Mouse (Mus musculus) midbrain, postnatal 0 days (tissue): ENCODE results near the gene Prdm10. TPM values are rescaled to one million over a fixed set of nuclear protein-coding genes. Genes with fewer than 3 reads are reported as not detected.

Experiments
- ATAC-seq: fragments of 200-750 bp; cut with Nextera tagmentation; 2 replicates; pipeline ENCODE4 v1.8.0; 2017; ENCODE audit warnings: moderate number of reproducible peaks, mild to moderate bottlenecking, moderate TSS enrichment, moderate library complexity; ENCODE audit not compliant: low FRiP score
- DNase-seq: peaks from one replicate; pipeline ENCODE4 v3.0.0-alpha.2; 2015; ENCODE audit warnings: low spot score
- H3K27ac ChIP-seq: fragments of 300-500 bp; sonication (generic); 2 replicates; pipeline ENCODE4 v1.5.1; 2014; ENCODE audit warnings: low read depth, mild to moderate bottlenecking, low read length, mixed read lengths
- H3K27me3 ChIP-seq: fragments of 300-500 bp; sonication (generic); 2 replicates; pipeline ENCODE4 v1.6.1; 2014; ENCODE audit warnings: low read length, control low read depth, mixed read lengths; ENCODE audit not compliant: insufficient read depth
- H3K36me3 ChIP-seq: fragments of 300-500 bp; sonication (generic); 2 replicates; pipeline ENCODE4 v1.6.1; 2014; ENCODE audit warnings: low read length, control low read depth, mixed read lengths; ENCODE audit not compliant: insufficient read depth
- H3K4me1 ChIP-seq: fragments of 300-500 bp; sonication (generic); 2 replicates; pipeline ENCODE4 v1.6.1; 2014; ENCODE audit warnings: mild to moderate bottlenecking, control low read depth, antibody characterized with exemption, low read length, mixed read lengths; ENCODE audit not compliant: insufficient read depth
- H3K4me2 ChIP-seq: fragments of 300-500 bp; sonication (generic); 2 replicates; pipeline ENCODE4 v1.6.1; 2014; ENCODE audit warnings: low read depth, mild to moderate bottlenecking, low read length, mixed read lengths; ENCODE audit not compliant: poor library complexity, severe bottlenecking
- H3K4me3 ChIP-seq: fragments of 300-500 bp; sonication (generic); 2 replicates; pipeline ENCODE4 v1.5.1; 2014; ENCODE audit warnings: low read depth, mild to moderate bottlenecking, low read length, moderate library complexity
- H3K9ac ChIP-seq: fragments of 300-500 bp; sonication (generic); replicated peaks from 2 replicates; pipeline ENCODE4 v1.6.1; 2014; ENCODE audit warnings: mild to moderate bottlenecking, low read length, moderate library complexity, mixed read lengths; ENCODE audit not compliant: poor library complexity, severe bottlenecking
- H3K9me3 ChIP-seq: fragments of 300-500 bp; sonication (generic); 2 replicates; pipeline ENCODE4 v1.6.1; 2016; ENCODE audit warnings: low read length, control low read depth
- CTCF ChIP-seq: IDR thresholded peaks from 2 replicates; pipeline ENCODE4 v1.5.1; 2016; ENCODE audit warnings: antibody characterized with exemption, mild to moderate bottlenecking
- WGBS: fragments of 180-500 bp; shearing (Covaris S2); extraction: QIAGEN DNeasy Blood & Tissue Kit; methylation state at CpG from one replicate; pipeline ENCODE4 v1.1.7; 2014; 5-methylcytosine and 5-hydroxymethylcytosine counted together
- polyA plus RNA-seq: library from polyadenylated mRNA; unstranded; fragments of >200 nt; fragmentation: Nextera tagmentation; extraction: Ambion mirVana; gene quantifications from 2 replicates; pipeline ENCODE4 v1.2.1, GENCODE M21; 2015
- total RNA-seq: library from RNA; depleted of rRNA; stranded (reverse); fragments of >200 nt; gene quantifications from 2 replicates; pipeline ENCODE4 v1.2.3, GENCODE M21; 2014

Gene Prdm10
- total and polyA plus RNA-seq, 2 experiments from 2014 or later, result 5.0 to 14.8 TPM

GRCm38 (mm10) chr9:31331246-31331645, 50.9 kb downstream of the Prdm10 start:
- no peak for ATAC-seq
- TF ChIP-seq CTCF, result no peak; the same call in 1 of the 2 replicates
- DNase-seq, result peak; percentile 17

DNA sequence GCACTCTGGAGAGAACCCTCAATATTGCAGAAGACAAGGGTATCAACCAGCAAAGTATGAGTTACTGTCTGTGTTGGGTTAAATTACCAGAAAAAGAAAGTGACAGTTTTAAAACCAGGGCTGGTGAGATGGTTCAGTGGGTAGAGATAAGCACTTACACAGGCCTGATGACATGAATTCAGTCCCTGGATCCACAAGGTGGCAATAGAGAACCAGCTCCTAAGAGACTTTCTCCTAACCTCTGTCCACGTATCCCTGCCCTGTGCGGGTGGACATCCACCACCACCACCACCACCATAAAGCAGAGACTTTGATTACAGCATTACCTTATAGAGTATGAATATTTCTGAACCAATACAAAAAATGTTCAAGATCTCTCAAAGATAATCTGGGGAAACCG, 51.6 kb downstream of the Prdm10 start:
- 64% methylated on average over 3 of the region's 3 CpGs for WGBS
- TF ChIP-seq CTCF, result peak; percentile 64
- Histone ChIP-seq H3K4me3 (no peak overlapping the region), H3K36me3 (peaks cover 13% of the 10 kb centered on the region), H3K9me3 (no peaks in the 10 kb centered on the region), H3K4me1 (no peaks in the 10 kb centered on the region), H3K27me3 (no peaks in the 10 kb centered on the region), H3K27ac (no peak overlapping the region), H3K4me2 (no peak overlapping the region), H3K9ac (no peak overlapping the region)
- DNase-seq, result peak; percentile 69
- ATAC-seq, result no peak; the same call in 1 of the 2 replicates

More at GRCm38 (mm10) chr9:31331246-31331645, 50.9 kb downstream of the Prdm10 start:
- WGBS, result 39% methylated on average over 4 of the region's 4 CpGs
- no peaks in the 10 kb centered on the region for H3K27me3 ChIP-seq
- no peak overlapping the region for H3K4me3 ChIP-seq
- H3K9ac ChIP-seq, result no peak overlapping the region
- H3K4me2 ChIP-seq, result no peak overlapping the region
- H3K36me3 ChIP-seq, result peaks cover 8% of the 10 kb centered on the region
- no peaks in the 10 kb centered on the region for H3K4me1 ChIP-seq
- no peak overlapping the region for H3K27ac ChIP-seq
- no peaks in the 10 kb centered on the region for H3K9me3 ChIP-seq

DNA sequence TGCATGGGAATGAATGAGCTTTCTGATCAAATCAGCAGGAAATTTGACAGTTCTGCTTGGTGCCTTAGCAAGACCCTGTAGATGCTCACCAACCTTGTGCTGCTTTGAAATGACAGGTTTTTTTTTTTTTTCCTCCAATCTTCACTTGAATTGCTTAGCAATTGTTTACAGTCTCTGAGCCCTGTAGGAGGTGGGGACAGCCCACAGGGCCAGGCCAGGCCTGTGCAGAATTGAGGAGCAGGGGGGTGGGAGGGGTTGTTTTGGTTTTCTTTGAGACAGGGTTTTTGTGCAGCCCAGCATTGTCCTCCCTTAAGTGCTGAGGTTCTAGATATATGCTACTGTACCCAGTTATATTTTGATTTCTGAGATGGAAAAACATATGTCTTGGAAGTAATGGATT, 52.5 kb downstream of the Prdm10 start:
- Histone ChIP-seq H3K9ac (no peak overlapping the region), H3K4me2 (no peak overlapping the region), H3K27ac (no peak overlapping the region), H3K27me3 (no peaks in the 10 kb centered on the region), H3K9me3 (no peaks in the 10 kb centered on the region), H3K4me1 (no peaks in the 10 kb centered on the region), H3K36me3 (peaks cover 8% of the 10 kb centered on the region; the same call in 1 of the 2 replicates), H3K4me3 (no peak overlapping the region)
- ATAC-seq (no peak), DNase-seq (peak; percentile 33)
- no peak for TF ChIP-seq CTCF

DNA sequence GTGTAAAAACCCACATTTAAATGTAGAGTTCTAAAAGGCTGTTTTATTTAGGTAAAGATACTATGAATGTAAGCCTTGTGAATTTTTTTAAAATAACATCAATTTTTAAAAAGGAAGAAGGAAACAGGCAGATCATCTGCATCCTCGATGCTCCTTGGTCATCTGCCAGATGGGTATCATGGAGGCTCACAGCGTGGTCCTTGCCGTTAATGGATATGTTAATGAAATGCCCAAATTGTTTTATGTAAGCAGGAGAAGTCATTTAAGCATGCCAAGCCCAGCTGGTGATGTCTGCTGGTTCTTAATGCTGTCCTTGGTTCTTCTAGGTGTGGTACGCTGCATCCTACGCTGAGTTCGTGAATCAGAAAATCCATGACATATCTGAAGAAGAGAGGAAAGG, 54.7 kb downstream of the Prdm10 start:
- 75% methylated on average over 6 of the region's 6 CpGs for WGBS
- Histone ChIP-seq H3K4me1 (no peaks in the 10 kb centered on the region), H3K36me3 (peaks cover 8% of the 10 kb centered on the region; the same call in 1 of the 2 replicates), H3K9ac (no peak overlapping the region), H3K27me3 (no peaks in the 10 kb centered on the region), H3K27ac (no peak overlapping the region), H3K4me2 (no peak overlapping the region), H3K9me3 (no peaks in the 10 kb centered on the region), H3K4me3 (no peak overlapping the region)
- ATAC-seq (no peak), DNase-seq (peak; percentile 70)
- TF ChIP-seq CTCF, result no peak

- no peak for TF ChIP-seq CTCF
- Histone ChIP-seq H3K9ac (no peak overlapping the region), H3K4me1 (0 out of 2 replicates have a peak, but pooled peaks cover 4% of the 10 kb centered on the region), H3K9me3 (no peaks in the 10 kb centered on the region), H3K27ac (no peak overlapping the region), H3K4me2 (no peak overlapping the region), H3K36me3 (peaks cover 12% of the 10 kb centered on the region), H3K27me3 (no peaks in the 10 kb centered on the region), H3K4me3 (no peak overlapping the region)
- WGBS, result 30% methylated on average over 11 of the region's 11 CpGs
- DNase-seq (peak; percentile 82), ATAC-seq (no peak)
Observed at GRCm38 (mm10) chr9:31344289-31344831, 64.0 kb downstream of the Prdm10 start.

- 81% methylated on average over 15 of the region's 15 CpGs for WGBS
- Histone ChIP-seq H3K36me3 (peaks cover 11% of the 10 kb centered on the region), H3K4me2 (no peak overlapping the region), H3K9ac (no peak overlapping the region), H3K27ac (no peak overlapping the region), H3K4me3 (no peak overlapping the region), H3K27me3 (no peaks in the 10 kb centered on the region), H3K9me3 (no peaks in the 10 kb centered on the region), H3K4me1 (0 out of 2 replicates have a peak, but pooled peaks cover 4% of the 10 kb centered on the region)
- TF ChIP-seq CTCF, result no peak
- ATAC-seq (no peak), DNase-seq (no peak)
Observed at GRCm38 (mm10) chr9:31346575-31347080, 66.3 kb downstream of the Prdm10 start.
